Mouse (Mus musculus): ENCODE data around the gene Adipor2. TPM values are rescaled to one million over a fixed set of nuclear protein-coding genes. Genes with fewer than 3 reads are reported as not detected.

Gene Adipor2
- 15.6 TPM for polyA plus RNA-seq (2017; shearing (Covaris generic))

DNA sequence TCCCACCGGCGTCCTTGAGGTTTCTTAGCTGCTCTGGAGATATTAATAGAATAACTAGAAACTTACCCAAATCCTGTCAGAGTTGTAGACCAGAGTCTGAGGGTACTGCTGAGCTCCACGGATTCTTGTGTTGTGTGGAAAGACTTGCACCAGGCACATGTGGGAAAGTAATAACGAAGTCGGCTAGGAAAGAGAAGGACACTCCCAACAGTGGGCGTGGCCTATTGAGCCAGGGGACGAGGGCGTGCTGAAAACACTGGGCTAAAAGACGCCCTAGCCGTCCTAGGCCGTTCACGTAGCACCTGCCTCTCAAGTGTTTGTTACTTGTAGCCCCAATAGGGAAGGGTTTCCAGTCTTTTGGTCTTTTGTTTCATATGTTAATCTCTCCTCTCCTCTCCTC is at the start of gene Adipor2:
Gene Adipor2 (minus strand): TSS at position 351 of the 400 bp plus-strand sequence.

DNA sequence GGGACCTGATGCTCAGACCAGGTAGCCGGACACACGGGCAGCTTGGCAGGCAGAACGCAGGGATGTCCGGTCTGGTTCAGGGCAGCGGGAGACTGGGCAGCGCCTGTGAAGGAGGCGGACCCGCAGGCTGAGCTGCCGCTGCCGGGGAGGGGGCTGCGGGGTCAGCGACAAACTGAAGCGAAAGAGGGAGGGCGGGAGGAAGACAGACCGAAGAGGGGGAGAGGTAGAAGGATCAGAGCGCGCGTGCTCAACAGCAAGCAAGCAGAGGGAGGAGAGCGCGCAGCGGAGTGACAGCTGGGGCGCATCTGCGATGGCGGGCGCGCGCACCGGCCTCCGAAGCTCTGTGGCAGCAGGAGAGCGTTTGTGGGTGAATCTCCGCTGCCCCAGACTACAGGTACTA is 87.0 kb downstream of the Adipor2 start, which contains the start of gene Lrtm2:
Gene Lrtm2 (minus strand): TSS at position 261 of the 400 bp plus-strand sequence.

Other genes with a start within 250 kb of the Adipor2 start
- gene Dcp1b, start 242.5 kb downstream of the Adipor2 start, polyA plus RNA-seq (2017; shearing (Covaris generic)), result 22.9 TPM
- 0.93 TPM for gene Cacna1c, start 221.3 kb downstream of the Adipor2 start, polyA plus RNA-seq (2017; shearing (Covaris generic))
- 14.3 TPM for gene Cacna2d4, start 181.2 kb downstream of the Adipor2 start, polyA plus RNA-seq (2017; shearing (Covaris generic))
- 0.20 TPM for gene Lrtm2, start 86.9 kb downstream of the Adipor2 start, polyA plus RNA-seq (2017; shearing (Covaris generic))
- 87.5 TPM for gene Fbxl14, start 62.0 kb upstream of the Adipor2 start, polyA plus RNA-seq (2017; shearing (Covaris generic))
- 0.28 TPM for gene Wnt5b, start 126.6 kb upstream of the Adipor2 start, polyA plus RNA-seq (2017; shearing (Covaris generic))

Measured in CD4-positive, CD25-positive, alpha-beta regulatory T cell (primary cell).